Mouse (Mus musculus): Measurements from ENCODE around the gene Abca15. TPM values are rescaled to one million over a fixed set of nuclear protein-coding genes. Genes with fewer than 3 reads are reported as not detected.

The Abca15 gene
- polyA plus RNA-seq, 1 experiment from 2014 or later: not detected

GRCm38 (mm10) chr7:120426625-120427024, 98.2 kb downstream of the Abca15 start:
- WGBS: 23% methylated on average over 3 of the region's 3 CpGs
- Histone ChIP-seq H3K4me1 (replicated peaks; ENCODE audit: control insufficient read depth, insufficient read depth, low read length) (no peaks in the 10 kb centered on the region), H3K9me3 (ENCODE audit: control insufficient read depth, low read length) (no peaks in the 10 kb centered on the region)

GRCm38 (mm10) chr7:120431464-120431863, 103.0 kb downstream of the Abca15 start:
- no peak overlapping the region for H3K27ac ChIP-seq (ENCODE audit: low read length)
- H3K4me2 ChIP-seq (ENCODE audit: low read depth, low read length): no peak overlapping the region
- ATAC-seq (ENCODE audit: low read depth): no peak
- no peaks in the 10 kb centered on the region for H3K36me3 ChIP-seq (ENCODE audit: control insufficient read depth, insufficient read depth, low read length)
- no peaks in the 10 kb centered on the region for H3K4me1 ChIP-seq (replicated peaks; ENCODE audit: control insufficient read depth, insufficient read depth, low read length)
- H3K27me3 ChIP-seq (ENCODE audit: control insufficient read depth, insufficient read depth, low read depth, low read length): no peaks in the 10 kb centered on the region
- H3K9me3 ChIP-seq (ENCODE audit: control insufficient read depth, low read length): no peaks in the 10 kb centered on the region
- no peak overlapping the region for H3K9ac ChIP-seq (ENCODE audit: low read length)
- no peak overlapping the region for H3K4me3 ChIP-seq (ENCODE audit: low read length)

More at GRCm38 (mm10) chr7:120426625-120427024, 98.2 kb downstream of the Abca15 start:
- Histone ChIP-seq H3K27ac (ENCODE audit: low read length) (no peak overlapping the region), H3K27me3 (ENCODE audit: control insufficient read depth, insufficient read depth, low read depth, low read length) (no peaks in the 10 kb centered on the region), H3K4me3 (ENCODE audit: low read length) (no peak overlapping the region), H3K4me2 (ENCODE audit: low read depth, low read length) (no peak overlapping the region), H3K9ac (ENCODE audit: low read length) (no peak overlapping the region), H3K36me3 (ENCODE audit: control insufficient read depth, insufficient read depth, low read length) (no peaks in the 10 kb centered on the region)
- ATAC-seq (ENCODE audit: low read depth): no peak

Other genes with a start within 250 kb of the Abca15 start
- gene Dnah3, start 233.4 kb upstream of the Abca15 start, polyA plus RNA-seq (2015; fragmentation: Nextera tagmentation; extraction: Ambion mirVana): 1.2 and 2.8 TPM in 2 replicates
- gene Tmem159, start 226.3 kb upstream of the Abca15 start, polyA plus RNA-seq (2015; fragmentation: Nextera tagmentation; extraction: Ambion mirVana): 49.6 and 113 TPM in 2 replicates
- gene Zp2, start 183.4 kb upstream of the Abca15 start, polyA plus RNA-seq (2015; fragmentation: Nextera tagmentation; extraction: Ambion mirVana): not detected in 2 replicates
- gene Anks4b, start 154.8 kb upstream of the Abca15 start, polyA plus RNA-seq (2015; fragmentation: Nextera tagmentation; extraction: Ambion mirVana): not detected in 2 replicates
- 3.1 and 3.5 TPM in 2 replicates for gene Crym, start 126.6 kb upstream of the Abca15 start, polyA plus RNA-seq (2015; fragmentation: Nextera tagmentation; extraction: Ambion mirVana)
- gene Abca14, start 124.7 kb upstream of the Abca15 start, polyA plus RNA-seq (2015; fragmentation: Nextera tagmentation; extraction: Ambion mirVana): not detected in 2 replicates
- not detected in 2 replicates for gene Abca16, start 81.0 kb downstream of the Abca15 start, polyA plus RNA-seq (2015; fragmentation: Nextera tagmentation; extraction: Ambion mirVana)